Mouse (Mus musculus) megakaryocyte, embryonic 14.5 days (primary cell): Measurements from ENCODE around the gene Pde11a.

Experiments used
- FLI1 ChIP-seq: IDR thresholded peaks from 2 replicates; pipeline ENCODE4 v1.6.1; 2012; ENCODE audit warnings: low read length, inconsistent platforms, mixed read lengths
- GATA1 ChIP-seq: IDR thresholded peaks from 3 replicates; pipeline ENCODE4 v1.6.1; 2012; ENCODE audit warnings: mixed read lengths, low read length, inconsistent platforms, borderline replicate concordance

GRCm38 (mm10) chr2:76132983-76133382, 205.6 kb downstream of the Pde11a start:
- TF ChIP-seq GATA1: no peak
- TF ChIP-seq FLI1: no peak
